Mouse (Mus musculus) liver, postnatal 0 days (tissue): ENCODE results near the gene Tmprss12.
A peak's percentile ranks its signal among the peaks of the same experiment; 100 is the strongest.
"Not testable (repeated sequence)": the region's sequence is repeated elsewhere in the genome, so short reads cannot be mapped to it uniquely, and the experiment has no call there.

Experiments used
- CTCF ChIP-seq: sonication (generic); IDR thresholded peaks from 2 replicates; pipeline ENCODE4 v1.5.1; 2016; ENCODE audit warnings: antibody characterized with exemption, low read depth
- EP300 ChIP-seq: IDR thresholded peaks from 2 replicates; pipeline ENCODE4 v1.6.1; 2016; ENCODE audit warnings: antibody characterized with exemption, low read depth, mild to moderate bottlenecking

GRCm38 (mm10) chr15:100337847-100338246 lies 57.2 kb downstream of the Tmprss12 start:
- peak; percentile 55 for TF ChIP-seq CTCF
- TF ChIP-seq EP300: not testable (repeated sequence)
